Mouse (Mus musculus) G1E (cell line): ENCODE measurements around the gene Sbno1. TPM values are rescaled to one million over a fixed set of nuclear protein-coding genes. Genes with fewer than 3 reads are reported as not detected.
"Not testable (repeated sequence)": the region's sequence is repeated elsewhere in the genome, so short reads cannot be mapped to it uniquely, and the experiment has no call there.

Experiments
- ATAC-seq: 2 replicates; pipeline ENCODE4 v1.8.0; 2016; ENCODE audit warnings: mild to moderate bottlenecking; ENCODE audit not compliant: insufficient number of reproducible peaks, poor library complexity, low FRiP score, severe bottlenecking; ENCODE audit errors: extremely low read depth
- DNase-seq: peaks from one replicate; pipeline ENCODE4 v3.0.0; 2012; ENCODE audit warnings: low spot score
- H3K27me3 ChIP-seq: 2 replicates; pipeline ENCODE4 v1.6.1; 2012; ENCODE audit warnings: mild to moderate bottlenecking, low read length, inconsistent platforms; ENCODE audit not compliant: insufficient read depth
- H3K36me3 ChIP-seq: replicated peaks from 2 replicates; pipeline ENCODE3; 2012; ENCODE audit warnings: mild to moderate bottlenecking, inconsistent platforms
- H3K4me1 ChIP-seq: 2 replicates; pipeline ENCODE4 v1.6.1; 2012; ENCODE audit warnings: low read depth, low read length, inconsistent platforms, mixed read lengths; ENCODE audit not compliant: insufficient read depth
- H3K4me3 ChIP-seq: 2 replicates; pipeline ENCODE4 v1.5.1; 2012; ENCODE audit warnings: low read depth, mild to moderate bottlenecking, inconsistent platforms, low read length, moderate library complexity, mixed read lengths
- H3K9me3 ChIP-seq: replicated peaks from 2 replicates; pipeline ENCODE4 v1.6.1; 2012; ENCODE audit warnings: inconsistent platforms
- CTCF ChIP-seq: IDR thresholded peaks from 2 replicates; pipeline ENCODE4 v1.5.1; 2012; ENCODE audit warnings: low read depth, low read length, inconsistent platforms, mixed read lengths
- GATA1 ChIP-seq: IDR thresholded peaks from 2 replicates; pipeline ENCODE4 v1.6.1; 2012; ENCODE audit warnings: borderline replicate concordance, low read length, inconsistent platforms, mixed read lengths
- GATA2 ChIP-seq: IDR thresholded peaks from 2 replicates; pipeline ENCODE4 v1.6.1; 2012; ENCODE audit warnings: low read depth, low read length, inconsistent platforms, borderline replicate concordance
- POLR2AphosphoS5 ChIP-seq: IDR thresholded peaks from 2 replicates; pipeline ENCODE4 v1.6.1; 2012; ENCODE audit warnings: low read depth, low read length, inconsistent platforms; ENCODE audit not compliant: insufficient replicate concordance
- TAL1 ChIP-seq: conservative IDR thresholded peaks from 2 replicates; pipeline ENCODE4 v1.6.1; 2012; ENCODE audit warnings: low read depth, low read length, inconsistent platforms, mixed read lengths
- polyA plus RNA-seq: library from polyadenylated mRNA; stranded (reverse); fragments of >175 nt; gene quantifications from 2 replicates; pipeline ENCODE4 v1.2.3, GENCODE M21; 2012
- total RNA-seq, 2 experiments: library from RNA; stranded (forward) in 1 of 2; stranded (reverse) in 1 of 2; fragments of 200-1000 nt in 1 of 2; fragments of >200 nt in 1 of 2; fragmentation: Nextera tagmentation in 1 of 2; gene quantifications; 2 replicates each; pipeline ENCODE4 v1.2.3; 2014 to 2017

Sbno1 gene
- total and polyA plus RNA-seq, 3 experiments: 29.5 to 260 (median 221) TPM

GRCm38 (mm10) chr5:124463462-124463861 lies 37.7 kb upstream of the Sbno1 start:
- ATAC-seq (no peak), DNase-seq (no peak)
- peak; percentile 84; the same call in 1 of the 2 replicates for TF ChIP-seq POLR2AphosphoS5
- TF ChIP-seq GATA2: no peak
- no peak for TF ChIP-seq TAL1
- no peak for TF ChIP-seq GATA1
- TF ChIP-seq CTCF: no peak
- Histone ChIP-seq H3K36me3 (peaks cover 86% of the 10 kb centered on the region), H3K27me3 (no peaks in the 10 kb centered on the region), H3K4me1 (peaks cover 2% of the 10 kb centered on the region; the same call in 1 of the 2 replicates), H3K9me3 (no peaks in the 10 kb centered on the region), H3K4me3 (no peak overlapping the region)

- DNase-seq (no peak), ATAC-seq (no peak)
- no peak overlapping the region for H3K4me3 ChIP-seq
- H3K36me3 ChIP-seq: peaks cover 86% of the 10 kb centered on the region
- no peaks in the 10 kb centered on the region; the same call in 1 of the 2 replicates for H3K4me1 ChIP-seq
- TF ChIP-seq TAL1: no peak
- no peak for TF ChIP-seq GATA1
- TF ChIP-seq CTCF: no peak
- no peak for TF ChIP-seq POLR2AphosphoS5
- TF ChIP-seq GATA2: no peak
- no peaks in the 10 kb centered on the region for H3K9me3 ChIP-seq
- no peaks in the 10 kb centered on the region for H3K27me3 ChIP-seq
Measured at GRCm38 (mm10) chr5:124462297-124463025, 36.7 kb upstream of the Sbno1 start.

- not testable (repeated sequence) for H3K9me3 ChIP-seq, H3K4me3 ChIP-seq, H3K27me3 ChIP-seq, DNase-seq, ATAC-seq, H3K4me1 ChIP-seq
- H3K36me3 ChIP-seq: peaks cover 88% of the 10 kb centered on the region
Measured at GRCm38 (mm10) chr5:124460922-124461321, 35.1 kb upstream of the Sbno1 start.

- H3K9me3 ChIP-seq: no peaks in the 10 kb centered on the region
- peaks cover 33% of the 10 kb centered on the region for H3K4me1 ChIP-seq
- TF ChIP-seq GATA1 (no peak), GATA2 (no peak), POLR2AphosphoS5 (no peak), TAL1 (no peak), CTCF (no peak)
- no peaks in the 10 kb centered on the region for H3K27me3 ChIP-seq
- no peak for ATAC-seq
- DNase-seq: no peak
- H3K36me3 ChIP-seq: peaks cover 92% of the 10 kb centered on the region
- H3K4me3 ChIP-seq: no peak overlapping the region
Measured at GRCm38 (mm10) chr5:124456762-124457161, 31.0 kb upstream of the Sbno1 start.

- H3K36me3 ChIP-seq: peaks cover 97% of the 10 kb centered on the region
- ATAC-seq (no peak), DNase-seq (no peak)
- peaks cover 60% of the 10 kb centered on the region for H3K4me1 ChIP-seq
- H3K27me3 ChIP-seq: no peaks in the 10 kb centered on the region
- H3K4me3 ChIP-seq: no peak overlapping the region
- no peaks in the 10 kb centered on the region for H3K9me3 ChIP-seq
- TF ChIP-seq CTCF (no peak), TAL1 (no peak), GATA2 (no peak), GATA1 (no peak), POLR2AphosphoS5 (no peak)
Measured at GRCm38 (mm10) chr5:124454082-124454419, 28.2 kb upstream of the Sbno1 start.

- peaks cover 97% of the 10 kb centered on the region for H3K36me3 ChIP-seq
- H3K4me3 ChIP-seq: peak overlapping the region; percentile 47; the same call in 1 of the 2 replicates
- H3K9me3 ChIP-seq: no peaks in the 10 kb centered on the region
- no peak for DNase-seq
- TF ChIP-seq TAL1: no peak
- TF ChIP-seq CTCF: no peak
- TF ChIP-seq GATA2: no peak
- no peak for TF ChIP-seq GATA1
- TF ChIP-seq POLR2AphosphoS5: no peak
- H3K27me3 ChIP-seq: no peaks in the 10 kb centered on the region
- H3K4me1 ChIP-seq: peaks cover 65% of the 10 kb centered on the region
- ATAC-seq: no peak
Measured at GRCm38 (mm10) chr5:124453339-124454081, 27.7 kb upstream of the Sbno1 start.
